Mouse (Mus musculus) frontal cortex, adult (tissue): Measurements from ENCODE around the gene Rhbdl1.

ENCODE experiments used
- ATAC-seq: cut with Nextera tagmentation; 2 replicates; pipeline ENCODE4 v1.9.2; 2017; ENCODE audit warnings: mild to moderate bottlenecking, moderate library complexity, mixed read lengths; ENCODE audit not compliant: low TSS enrichment

Gene Rhbdl1

GRCm38 (mm10) chr17:25794197-25794596, 42.9 kb downstream of the Rhbdl1 start:
- ATAC-seq, result no peak

DNA sequence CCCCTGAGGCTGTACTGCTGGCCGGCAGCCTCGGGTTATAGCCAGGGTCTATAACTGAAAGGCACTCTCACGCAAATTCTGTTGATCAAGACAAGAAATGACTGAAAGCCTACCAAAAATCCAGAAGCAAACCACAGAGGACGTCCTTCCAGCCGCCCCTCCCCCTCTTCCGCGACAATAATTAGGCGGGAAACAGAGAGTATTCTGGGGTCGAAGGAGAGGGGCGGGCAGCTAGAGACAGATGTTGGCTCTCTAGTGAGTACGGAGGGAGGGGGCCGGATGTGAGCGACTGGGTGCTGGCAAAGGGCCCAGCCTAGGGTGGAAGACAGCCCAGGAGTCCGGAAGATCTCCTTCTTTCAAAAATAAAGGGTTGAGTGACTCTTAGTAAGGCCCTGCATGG, 44.5 kb downstream of the Rhbdl1 start, which contains the start of gene Fam173a:
Gene Fam173a, minus strand, starts transcription at position 287 of the 400 bp plus-strand sequence.
- no peak for ATAC-seq

GRCm38 (mm10) chr17:25791843-25792527, 45.1 kb downstream of the Rhbdl1 start:
- peak; percentile 62 for ATAC-seq

DNA sequence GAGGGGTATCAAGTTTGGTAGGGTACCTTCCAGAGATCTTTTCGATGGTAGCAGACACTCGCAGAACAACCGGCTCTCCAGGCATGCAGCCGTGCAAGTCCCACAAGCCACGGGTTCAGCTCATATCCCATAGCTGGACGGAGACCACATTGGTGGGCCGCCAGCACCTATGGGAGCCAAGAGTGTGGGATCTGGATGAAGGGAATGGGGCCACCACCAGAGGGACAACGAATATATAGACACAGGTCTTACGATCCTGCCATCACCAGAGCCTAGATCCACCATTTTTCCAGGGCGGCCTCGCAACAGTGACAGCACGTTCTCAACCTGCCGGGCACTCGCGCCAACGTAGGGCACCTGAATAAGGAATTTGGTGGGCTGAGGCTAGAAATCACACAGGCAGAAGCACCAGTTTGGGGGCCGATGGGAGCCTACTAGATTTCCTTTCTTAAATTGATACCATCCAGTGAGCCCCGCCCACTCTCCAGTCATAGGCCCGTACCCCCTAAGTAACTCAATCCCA, 45.7 kb downstream of the Rhbdl1 start:
- ATAC-seq, result no peak

DNA sequence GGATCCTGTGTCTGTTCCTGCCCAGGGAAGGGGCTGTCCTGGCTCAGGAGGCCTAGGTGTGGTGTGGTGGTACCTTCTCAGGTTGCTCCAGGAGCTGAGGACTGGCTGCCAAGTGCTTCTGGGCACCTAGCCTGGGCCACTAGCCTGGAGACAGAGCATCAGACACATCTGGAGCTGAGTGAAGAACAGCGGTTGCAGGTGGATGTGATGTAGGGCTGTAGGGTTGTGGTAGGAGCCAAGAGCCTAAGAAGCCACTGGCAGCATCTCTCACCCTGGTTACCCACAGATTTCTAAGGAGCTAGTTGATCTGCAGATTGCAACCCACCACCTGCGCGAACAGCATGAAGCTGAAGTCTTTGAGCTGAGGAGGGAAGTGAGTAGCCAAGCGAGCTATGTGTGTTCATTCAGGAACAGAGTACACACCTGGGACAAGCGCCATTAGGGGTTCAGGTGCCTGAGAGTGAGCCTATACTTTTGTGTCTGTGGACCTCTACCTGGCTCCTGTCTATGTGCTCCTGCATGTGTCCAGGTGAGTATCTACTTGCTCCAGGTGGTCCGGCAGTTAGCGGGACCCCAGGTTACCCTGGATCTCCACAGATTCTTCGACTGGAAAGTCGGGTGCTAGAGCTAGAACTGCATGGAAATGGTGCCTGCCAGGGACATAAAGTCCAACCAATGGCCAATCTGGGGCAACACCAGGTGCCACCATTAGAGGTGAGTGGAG, 50.2 kb downstream of the Rhbdl1 start:
- no peak for ATAC-seq

- no peak for ATAC-seq
These were observed 50.8 kb downstream of the Rhbdl1 start, which contains the start of gene Ccdc78 for GRCm38 (mm10) chr17:25786280-25786679. Gene Ccdc78 (plus strand): TSS chr17:25786580.

GRCm38 (mm10) chr17:25785281-25785745, 51.8 kb downstream of the Rhbdl1 start, which contains the start of gene Haghl:
Gene Haghl (minus strand): TSS chr17:25785673.
- ATAC-seq, result peak; percentile 80
